Mouse (Mus musculus): ENCODE data around the gene Lpin2. TPM values are rescaled to one million over a fixed set of nuclear protein-coding genes. Genes with fewer than 3 reads are reported as not detected.

Gene Lpin2
- polyA plus RNA-seq (2014; fragmentation: Nextera tagmentation; extraction: Ambion mirVana), result 37.2 and 39.9 TPM in 2 replicates

GRCm38 (mm10) chr17:71182211-71182721 lies at the start of gene Lpin2:
Gene Lpin2, plus strand, starts transcription at chr17:71182560.
- Histone ChIP-seq H3K4me2 (peak within 1 kb of the TSS; percentile 74), H3K4me1 (ENCODE audit: insufficient read depth) (0 out of 2 replicates have a peak, but pooled peaks cover 9% of the 10 kb centered on the region), H3K9ac (peak within 1 kb of the TSS; percentile 94), H3K9me3 (ENCODE audit: low read depth, low read length) (no peaks in the 10 kb centered on the region), H3K27me3 (ENCODE audit: insufficient read depth, low read length) (no peaks in the 10 kb centered on the region), H3K4me3 (ENCODE audit: low read depth, low read length) (peak within 1 kb of the TSS; percentile 88), H3K36me3 (ENCODE audit: insufficient read depth) (no peaks in the 10 kb centered on the region), H3K27ac (ENCODE audit: low read depth) (peak within 1 kb of the TSS; percentile 91)
- ATAC-seq (ENCODE audit: insufficient read depth), result no peak
- no peak for TF ChIP-seq CTCF (IDR thresholded peaks at IDR 0.05; ENCODE audit: low read depth)
- peak; percentile 42 for DNase-seq
- 17% methylated on average over 6 of the region's 6 CpGs for WGBS

DNA sequence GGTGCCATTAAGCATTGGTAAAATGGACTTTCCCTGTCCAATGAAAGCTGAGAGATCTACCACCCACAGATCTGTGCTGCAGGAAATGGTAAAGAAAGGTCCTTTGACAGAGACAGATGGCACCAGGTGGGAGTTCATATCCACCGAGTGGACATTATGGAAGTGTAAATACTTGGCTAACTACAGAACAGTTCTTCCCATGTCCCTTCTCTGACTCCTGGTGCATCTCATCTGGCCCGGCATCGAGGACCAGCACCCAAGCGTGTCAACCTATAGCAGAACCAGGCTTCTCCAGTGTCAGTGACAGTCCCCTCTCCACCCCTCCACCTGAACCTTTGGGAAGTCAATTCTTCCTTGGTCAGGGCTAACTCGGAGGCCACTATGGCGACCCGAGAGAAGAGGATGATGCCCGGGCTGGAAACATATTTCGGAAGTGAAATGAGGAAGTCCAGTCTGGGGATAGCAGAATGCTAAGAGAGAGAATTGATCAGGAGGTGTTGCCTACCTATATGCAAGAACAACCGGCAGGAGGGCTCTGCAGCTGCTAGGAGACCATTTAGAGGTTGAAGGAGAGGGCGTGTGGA lies 49.4 kb upstream of the Lpin2 start:
- Histone ChIP-seq H3K9ac (no peak overlapping the region), H3K4me2 (no peak overlapping the region), H3K4me1 (ENCODE audit: insufficient read depth) (peaks cover 9% of the 10 kb centered on the region), H3K9me3 (ENCODE audit: low read depth, low read length) (no peaks in the 10 kb centered on the region), H3K36me3 (ENCODE audit: insufficient read depth) (no peaks in the 10 kb centered on the region), H3K27me3 (ENCODE audit: insufficient read depth, low read length) (no peaks in the 10 kb centered on the region), H3K27ac (ENCODE audit: low read depth) (no peak overlapping the region), H3K4me3 (ENCODE audit: low read depth, low read length) (no peak overlapping the region)
- ATAC-seq (ENCODE audit: insufficient read depth) (no peak), DNase-seq (no peak)
- no peak for TF ChIP-seq CTCF (IDR thresholded peaks at IDR 0.05; ENCODE audit: low read depth)
- 77% methylated on average over 11 of the region's 11 CpGs for WGBS

GRCm38 (mm10) chr17:71134441-71134955 lies 47.9 kb upstream of the Lpin2 start:
- H3K4me3 ChIP-seq (ENCODE audit: low read depth, low read length), result no peak overlapping the region
- H3K4me2 ChIP-seq, result no peak overlapping the region
- H3K27ac ChIP-seq (ENCODE audit: low read depth), result no peak overlapping the region
- H3K27me3 ChIP-seq (ENCODE audit: insufficient read depth, low read length), result no peaks in the 10 kb centered on the region
- ATAC-seq (ENCODE audit: insufficient read depth) (no peak), DNase-seq (no peak)
- no peaks in the 10 kb centered on the region for H3K9me3 ChIP-seq (ENCODE audit: low read depth, low read length)
- peaks cover 9% of the 10 kb centered on the region for H3K4me1 ChIP-seq (ENCODE audit: insufficient read depth)
- no peak overlapping the region for H3K9ac ChIP-seq
- TF ChIP-seq CTCF (IDR thresholded peaks at IDR 0.05; ENCODE audit: low read depth), result no peak
- 77% methylated on average over 3 of the region's 3 CpGs for WGBS
- no peaks in the 10 kb centered on the region for H3K36me3 ChIP-seq (ENCODE audit: insufficient read depth)

DNA sequence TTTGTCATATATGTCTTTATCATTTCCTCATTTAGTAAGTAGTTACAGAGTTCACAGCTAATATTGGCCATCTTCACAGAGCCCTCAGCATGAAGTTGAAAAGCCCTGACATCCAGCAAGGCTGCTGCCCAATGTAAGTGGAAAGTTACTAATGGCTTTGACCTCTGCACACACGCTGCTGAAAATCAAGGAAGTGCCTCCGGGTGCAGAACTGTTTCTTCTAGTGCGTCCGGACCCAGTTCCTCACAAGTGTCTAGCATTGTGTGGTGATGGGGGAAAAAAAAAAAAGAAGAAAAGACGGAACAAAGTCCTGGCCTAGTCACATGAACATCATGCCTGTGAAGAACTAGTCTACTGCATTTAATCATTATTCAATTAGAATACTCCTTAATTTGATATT lies 47.3 kb upstream of the Lpin2 start:
- H3K27me3 ChIP-seq (ENCODE audit: insufficient read depth, low read length), result no peaks in the 10 kb centered on the region
- WGBS, result 28% methylated on average over 5 of the region's 5 CpGs
- H3K4me1 ChIP-seq (ENCODE audit: insufficient read depth), result peaks cover 5% of the 10 kb centered on the region
- ATAC-seq (ENCODE audit: insufficient read depth) (0 out of 2 replicates have a peak, but pooled peaks have one; percentile 39), DNase-seq (peak; percentile 61)
- no peak overlapping the region for H3K4me2 ChIP-seq
- no peak overlapping the region for H3K4me3 ChIP-seq (ENCODE audit: low read depth, low read length)
- H3K27ac ChIP-seq (ENCODE audit: low read depth), result no peak overlapping the region
- H3K36me3 ChIP-seq (ENCODE audit: insufficient read depth), result no peaks in the 10 kb centered on the region
- TF ChIP-seq CTCF (IDR thresholded peaks at IDR 0.05; ENCODE audit: low read depth), result no peak
- no peak overlapping the region for H3K9ac ChIP-seq
- H3K9me3 ChIP-seq (ENCODE audit: low read depth, low read length), result no peaks in the 10 kb centered on the region

GRCm38 (mm10) chr17:71135866-71136265 lies 46.5 kb upstream of the Lpin2 start:
- ATAC-seq (ENCODE audit: insufficient read depth) (no peak), DNase-seq (no peak)
- no peaks in the 10 kb centered on the region for H3K27me3 ChIP-seq (ENCODE audit: insufficient read depth, low read length)
- 80% methylated on average over 5 of the region's 5 CpGs for WGBS
- no peak for TF ChIP-seq CTCF (IDR thresholded peaks at IDR 0.05; ENCODE audit: low read depth)
- no peaks in the 10 kb centered on the region for H3K36me3 ChIP-seq (ENCODE audit: insufficient read depth)
- no peak overlapping the region for H3K4me2 ChIP-seq
- no peak overlapping the region for H3K4me3 ChIP-seq (ENCODE audit: low read depth, low read length)
- H3K27ac ChIP-seq (ENCODE audit: low read depth), result no peak overlapping the region
- H3K4me1 ChIP-seq (ENCODE audit: insufficient read depth), result no peaks in the 10 kb centered on the region; the same call in 1 of the 2 replicates
- H3K9ac ChIP-seq, result no peak overlapping the region
- H3K9me3 ChIP-seq (ENCODE audit: low read depth, low read length), result no peaks in the 10 kb centered on the region

- 54% methylated on average over 16 of the region's 16 CpGs for WGBS
- H3K9me3 ChIP-seq (ENCODE audit: low read depth, low read length), result no peaks in the 10 kb centered on the region
- peak; percentile 30; the same call in 1 of the 2 replicates for ATAC-seq (ENCODE audit: insufficient read depth)
- H3K4me3 ChIP-seq (ENCODE audit: low read depth, low read length), result no peak overlapping the region
- TF ChIP-seq CTCF (IDR thresholded peaks at IDR 0.05; ENCODE audit: low read depth), result no peak
- DNase-seq, result no peak
- no peaks in the 10 kb centered on the region for H3K36me3 ChIP-seq (ENCODE audit: insufficient read depth)
- no peak overlapping the region for H3K27ac ChIP-seq (ENCODE audit: low read depth)
- H3K9ac ChIP-seq, result no peak overlapping the region
- no peak overlapping the region for H3K4me2 ChIP-seq
- H3K4me1 ChIP-seq (ENCODE audit: insufficient read depth), result no peaks in the 10 kb centered on the region; the same call in 1 of the 2 replicates
- no peaks in the 10 kb centered on the region for H3K27me3 ChIP-seq (ENCODE audit: insufficient read depth, low read length)
These were observed 45.7 kb upstream of the Lpin2 start for GRCm38 (mm10) chr17:71136384-71137333.

All from lung, embryonic 14.5 days (tissue).